Mouse (Mus musculus) stomach, postnatal 0 days (tissue): ENCODE results near the gene Ncam2. TPM values are rescaled to one million over a fixed set of nuclear protein-coding genes. Genes with fewer than 3 reads are reported as not detected.

Experiments used
- ATAC-seq: fragments of 200-750 bp; cut with Nextera tagmentation; 2 replicates; pipeline ENCODE4 v1.8.0; 2017; ENCODE audit not compliant: low FRiP score, low TSS enrichment
- DNase-seq: peaks from one replicate; pipeline ENCODE4 v3.0.0-alpha.2; 2016; ENCODE audit warnings: low spot score
- H3K27ac ChIP-seq: fragments of 300-500 bp; sonication (generic); replicated peaks from 2 replicates; pipeline ENCODE4 v1.5.1; 2014; ENCODE audit warnings: mild to moderate bottlenecking, control low read depth
- H3K27me3 ChIP-seq: fragments of 300-500 bp; sonication (generic); 2 replicates; pipeline ENCODE4 v1.6.1; 2014; ENCODE audit warnings: low read length; ENCODE audit not compliant: control insufficient read depth, insufficient read depth
- H3K36me3 ChIP-seq: fragments of 300-500 bp; sonication (generic); 2 replicates; pipeline ENCODE4 v1.6.1; 2014; ENCODE audit warnings: low read length, mixed read lengths; ENCODE audit not compliant: control insufficient read depth, insufficient read depth
- H3K4me1 ChIP-seq: fragments of 300-500 bp; sonication (generic); replicated peaks from 2 replicates; pipeline ENCODE4 v1.6.1; 2014; ENCODE audit warnings: antibody characterized with exemption; ENCODE audit not compliant: control insufficient read depth, insufficient read depth
- H3K4me2 ChIP-seq: fragments of 300-500 bp; sonication (generic); replicated peaks from 2 replicates; pipeline ENCODE4 v1.6.1; 2014; ENCODE audit warnings: low read depth, mild to moderate bottlenecking, control low read depth, moderate library complexity
- H3K4me3 ChIP-seq: fragments of 300-500 bp; sonication (generic); 2 replicates; pipeline ENCODE4 v1.5.1; 2014; ENCODE audit warnings: low read depth, low read length, control low read depth
- H3K9ac ChIP-seq: fragments of 300-500 bp; sonication (generic); 2 replicates; pipeline ENCODE4 v1.6.1; 2014; ENCODE audit warnings: mild to moderate bottlenecking, low read length, control low read depth, mixed read lengths
- H3K9me3 ChIP-seq: fragments of 300-500 bp; sonication (generic); 2 replicates; pipeline ENCODE4 v1.6.1; 2016; ENCODE audit warnings: low read length; ENCODE audit not compliant: control insufficient read depth
- CTCF ChIP-seq: IDR thresholded peaks from 2 replicates; pipeline ENCODE4 v1.5.1; 2016; ENCODE audit warnings: antibody characterized with exemption, low read depth, mild to moderate bottlenecking, moderate library complexity
- EP300 ChIP-seq: optimal IDR thresholded peaks from 2 replicates; pipeline ENCODE3; 2016; ENCODE audit warnings: antibody characterized with exemption
- WGBS: fragments of 180-500 bp; shearing (Covaris S2); extraction: QIAGEN DNeasy Blood & Tissue Kit; methylation state at CpG from one replicate; pipeline ENCODE4 v1.1.7; 2014; 5-methylcytosine and 5-hydroxymethylcytosine counted together
- polyA plus RNA-seq: library from polyadenylated mRNA; unstranded; fragments of >200 nt; fragmentation: Nextera tagmentation; extraction: Ambion mirVana; gene quantifications from 2 replicates; pipeline ENCODE4 v1.2.1, GENCODE M21; 2015

The Ncam2 gene
- polyA plus RNA-seq, 1 experiment from 2014 or later, result 1.3 TPM

DNA sequence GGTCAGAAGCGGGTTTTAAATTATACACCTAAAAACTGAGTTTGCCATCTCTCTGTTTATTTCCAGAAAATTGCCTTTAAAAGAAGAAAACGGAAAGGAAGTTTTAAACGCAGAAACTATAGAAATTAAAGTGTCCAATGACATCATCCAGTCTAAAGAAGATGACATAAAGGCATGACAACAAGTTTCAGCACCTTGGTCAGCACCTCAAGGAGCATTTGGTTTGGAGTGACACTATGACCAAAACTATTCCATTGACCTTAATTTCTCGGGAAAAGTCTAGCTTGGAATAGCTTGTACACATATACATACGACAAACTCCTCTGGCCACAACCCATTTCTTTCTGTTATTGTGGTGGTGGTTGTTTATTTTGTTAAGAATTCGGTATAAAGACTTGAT lies 422.8 kb downstream of the Ncam2 start:
- H3K9ac ChIP-seq, result no peak overlapping the region
- peak; percentile 14 for DNase-seq
- TF ChIP-seq CTCF (no peak), EP300 (no peak)
- no peaks in the 10 kb centered on the region for H3K36me3 ChIP-seq
- no peak overlapping the region for H3K27ac ChIP-seq
- H3K4me1 ChIP-seq, result no peaks in the 10 kb centered on the region
- ATAC-seq, result no peak
- no peak overlapping the region for H3K4me2 ChIP-seq
- 37% methylated on average over 6 of the region's 6 CpGs for WGBS
- no peak overlapping the region for H3K4me3 ChIP-seq
- no peaks in the 10 kb centered on the region for H3K9me3 ChIP-seq
- H3K27me3 ChIP-seq, result no peaks in the 10 kb centered on the region

DNA sequence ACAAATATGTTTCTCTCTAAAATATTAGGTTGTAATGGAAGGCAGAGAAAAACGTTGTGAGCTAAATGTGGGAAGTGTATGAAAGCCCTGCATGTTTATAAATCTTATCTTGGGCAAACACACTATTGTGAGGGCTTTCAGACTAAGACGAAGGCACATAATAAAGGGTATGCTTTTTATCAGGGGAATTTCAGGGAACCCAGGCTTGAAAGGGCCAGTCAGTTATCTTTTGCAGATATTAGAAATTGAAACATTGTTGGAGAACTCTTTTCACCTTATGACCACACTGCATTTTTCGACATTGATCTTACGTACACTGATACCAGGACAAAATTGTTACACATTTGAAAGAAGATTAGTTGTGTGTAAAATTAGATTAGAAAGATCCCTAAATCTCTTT lies 423.3 kb downstream of the Ncam2 start:
- no peak for TF ChIP-seq CTCF
- no peak for TF ChIP-seq EP300
- Histone ChIP-seq H3K4me2 (no peak overlapping the region), H3K4me1 (no peaks in the 10 kb centered on the region), H3K9ac (no peak overlapping the region), H3K27me3 (no peaks in the 10 kb centered on the region), H3K9me3 (no peaks in the 10 kb centered on the region), H3K36me3 (no peaks in the 10 kb centered on the region), H3K4me3 (no peak overlapping the region), H3K27ac (no peak overlapping the region)
- ATAC-seq (no peak), DNase-seq (no peak)
- WGBS, result 45% methylated on average over 4 of the region's 4 CpGs

DNA sequence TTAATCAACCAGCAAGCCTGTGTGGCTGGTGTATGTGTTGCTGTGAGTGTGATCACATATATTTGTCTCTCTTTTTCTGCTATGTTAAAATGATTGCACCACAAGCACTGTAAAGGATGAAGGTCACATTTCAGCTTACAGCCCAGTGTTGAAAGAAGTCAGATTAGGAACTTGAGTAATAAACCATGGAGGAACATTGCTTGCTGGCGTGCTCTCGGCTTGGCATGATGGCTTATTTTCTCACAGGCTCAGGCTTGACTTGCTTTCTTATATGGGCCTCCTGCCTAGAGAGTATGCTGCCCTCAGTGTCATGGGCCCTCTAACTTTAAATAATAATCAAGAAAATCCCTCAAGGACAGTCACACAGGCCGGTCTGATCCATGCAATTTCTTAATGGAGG lies 449.8 kb downstream of the Ncam2 start:
- TF ChIP-seq CTCF (no peak), EP300 (no peak)
- H3K4me3 ChIP-seq, result no peak overlapping the region
- no peaks in the 10 kb centered on the region for H3K9me3 ChIP-seq
- WGBS, result 72% methylated on average over 3 of the region's 3 CpGs
- H3K4me1 ChIP-seq, result no peaks in the 10 kb centered on the region
- H3K4me2 ChIP-seq, result no peak overlapping the region
- H3K27ac ChIP-seq, result no peak overlapping the region
- H3K36me3 ChIP-seq, result no peaks in the 10 kb centered on the region
- no peak for DNase-seq
- ATAC-seq, result no peak
- no peaks in the 10 kb centered on the region for H3K27me3 ChIP-seq
- H3K9ac ChIP-seq, result no peak overlapping the region

- Histone ChIP-seq H3K4me3 (no peak overlapping the region), H3K27ac (no peak overlapping the region), H3K4me2 (no peak overlapping the region), H3K36me3 (no peaks in the 10 kb centered on the region), H3K27me3 (no peaks in the 10 kb centered on the region), H3K9ac (no peak overlapping the region), H3K4me1 (no peaks in the 10 kb centered on the region), H3K9me3 (no peaks in the 10 kb centered on the region)
- WGBS, result 22% methylated on average over 1 of the region's 1 CpGs
- no peak for ATAC-seq
- TF ChIP-seq CTCF, result no peak
- TF ChIP-seq EP300, result no peak
- DNase-seq, result no peak
Measured at GRCm38 (mm10) chr16:81651550-81651949, 451.1 kb downstream of the Ncam2 start.

DNA sequence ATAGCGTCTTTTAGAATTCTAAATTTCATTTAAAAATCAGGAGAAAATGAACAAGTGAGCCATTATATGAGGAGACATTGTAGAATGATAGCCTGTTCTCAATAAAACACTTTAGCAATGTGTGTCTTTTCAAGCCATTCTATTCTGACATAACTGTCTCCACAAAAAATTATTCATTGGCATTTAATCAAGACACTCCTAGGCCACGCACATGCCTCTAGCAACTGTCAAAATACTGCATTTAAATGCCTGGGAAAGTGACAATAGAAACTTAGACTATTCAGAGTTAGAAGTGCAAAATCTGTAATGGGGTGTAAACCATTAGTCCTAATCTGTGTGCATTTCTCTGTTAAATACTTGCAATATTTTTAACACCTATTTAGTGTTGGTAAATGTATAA lies 456.1 kb downstream of the Ncam2 start:
- Histone ChIP-seq H3K9me3 (no peaks in the 10 kb centered on the region), H3K9ac (no peak overlapping the region), H3K36me3 (no peaks in the 10 kb centered on the region), H3K27me3 (no peaks in the 10 kb centered on the region), H3K4me1 (no peaks in the 10 kb centered on the region), H3K4me2 (no peak overlapping the region), H3K27ac (no peak overlapping the region), H3K4me3 (no peak overlapping the region)
- WGBS, result 78% methylated on average over 2 of the region's 2 CpGs
- ATAC-seq, result no peak
- no peak for DNase-seq
- no peak for TF ChIP-seq CTCF
- no peak for TF ChIP-seq EP300

DNA sequence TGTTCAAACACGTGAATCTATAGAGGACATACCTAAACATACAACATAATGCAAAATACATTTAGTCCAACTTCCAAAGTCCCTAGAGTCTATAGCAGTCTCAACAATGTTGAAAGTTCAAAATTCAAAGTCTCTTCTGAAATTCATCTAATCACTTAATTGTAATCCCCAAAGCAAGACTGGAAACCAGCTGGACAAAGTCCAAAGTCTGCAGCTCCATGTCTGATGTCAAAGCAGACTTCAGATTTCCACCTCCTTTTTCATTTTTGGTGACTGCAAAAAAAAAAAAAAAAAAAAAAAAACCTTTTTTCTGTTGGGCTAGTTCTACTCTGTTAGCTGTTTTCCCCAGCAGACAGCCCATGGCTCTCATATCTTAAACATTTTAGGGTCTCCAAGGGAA lies 473.4 kb downstream of the Ncam2 start:
- Histone ChIP-seq H3K9me3 (no peaks in the 10 kb centered on the region), H3K36me3 (no peaks in the 10 kb centered on the region), H3K4me2 (no peak overlapping the region), H3K4me3 (no peak overlapping the region), H3K4me1 (no peaks in the 10 kb centered on the region), H3K9ac (no peak overlapping the region), H3K27ac (no peak overlapping the region), H3K27me3 (no peaks in the 10 kb centered on the region)
- DNase-seq, result no peak
- WGBS, result 65% methylated on average over 1 of the region's 1 CpGs
- TF ChIP-seq EP300 (no peak), CTCF (no peak)
- no peak for ATAC-seq
